In genomic region chr9:122199253-122199652, GRCm38 (mm10) we compare ENCODE assay signal across 8 mouse cellular contexts.
DNase-seq lines count a peak whose midpoint lies in the region; ATAC-seq and TF ChIP-seq lines count a peak whose summit lies in the region.

No protein-coding gene starts in this region.

- no peaks in the 10 kb centered on the region for H3K9me3 ChIP-seq in hindbrain, postnatal 0 days (ENCODE audit: low read length)
- H3K9me3 ChIP-seq in hindbrain, embryonic 13.5 days: no peaks in the 10 kb centered on the region
- H3K9me3 ChIP-seq in heart, embryonic 15.5 days (replicated peaks): no peaks in the 10 kb centered on the region

- TF ChIP-seq CTCF in hindbrain, postnatal 0 days (IDR thresholded peaks at IDR 0.05; ENCODE audit: low read depth): peak; percentile 52

- ATAC-seq in hindbrain, postnatal 0 days: no peak
- ATAC-seq in hindbrain, embryonic 13.5 days (ENCODE audit: low FRiP score): no peak
- ATAC-seq in common myeloid progenitor, adult 5-6 weeks (replicated peaks; ENCODE audit: low read depth, poor library complexity, severe bottlenecking): peak; percentile 62; the same call in 1 of the 2 replicates
- no peak; the same call in 1 of the 2 replicates for ATAC-seq in heart, embryonic 15.5 days (replicated peaks; ENCODE audit: insufficient number of reproducible peaks, insufficient read depth, low FRiP score, low read depth)

- no peak overlapping the region for H3K4me2 ChIP-seq in hindbrain, postnatal 0 days (ENCODE audit: low read depth, low read length)
- H3K4me2 ChIP-seq in hindbrain, embryonic 13.5 days: no peak overlapping the region
- no peak overlapping the region for H3K4me2 ChIP-seq in heart, embryonic 15.5 days

- no peak overlapping the region for H3K9ac ChIP-seq in hindbrain, postnatal 0 days (replicated peaks; ENCODE audit: low read length)
- no peak overlapping the region for H3K9ac ChIP-seq in hindbrain, embryonic 13.5 days
- no peak overlapping the region for H3K9ac ChIP-seq in heart, embryonic 15.5 days

- peak; percentile 23 for DNase-seq in hindbrain, postnatal 0 days (ENCODE audit: low spot score)
- DNase-seq in WW6 (ENCODE audit: low read depth, low spot score): peak; percentile 38
- peak; percentile 43 for DNase-seq in layer of hippocampus, adult 9-11 months
- DNase-seq in naive thymus-derived CD4-positive, alpha-beta T cell, adult 2 months (ENCODE audit: low read depth): peak; percentile 66
- DNase-seq in urinary bladder, postnatal 4 days (ENCODE audit: low spot score in 2 of 2): peak; percentile 64 to 68

- H3K4me1 ChIP-seq in hindbrain, postnatal 0 days (ENCODE audit: insufficient read depth, low read length): no peaks in the 10 kb centered on the region
- H3K4me1 ChIP-seq in hindbrain, embryonic 13.5 days (replicated peaks): peaks cover 19% of the 10 kb centered on the region
- H3K4me1 ChIP-seq in heart, embryonic 15.5 days (replicated peaks): peaks cover 41% of the 10 kb centered on the region

- no peaks in the 10 kb centered on the region for H3K27me3 ChIP-seq in hindbrain, postnatal 0 days (ENCODE audit: insufficient read depth, low read length)
- H3K27me3 ChIP-seq in hindbrain, embryonic 13.5 days: no peaks in the 10 kb centered on the region; the same call in 1 of the 2 replicates
- H3K27me3 ChIP-seq in heart, embryonic 15.5 days: no peaks in the 10 kb centered on the region

- no peaks in the 10 kb centered on the region; the same call in 1 of the 2 replicates for H3K36me3 ChIP-seq in hindbrain, postnatal 0 days (ENCODE audit: insufficient read depth, low read length)
- peaks cover 20% of the 10 kb centered on the region for H3K36me3 ChIP-seq in hindbrain, embryonic 13.5 days
- no peaks in the 10 kb centered on the region for H3K36me3 ChIP-seq in heart, embryonic 15.5 days

- no peak overlapping the region for H3K27ac ChIP-seq in hindbrain, postnatal 0 days
- no peak overlapping the region for H3K27ac ChIP-seq in hindbrain, embryonic 13.5 days
- 0 out of 2 replicates have a peak overlapping the region, but pooled peaks have one; percentile 13 for H3K27ac ChIP-seq in heart, embryonic 15.5 days

- H3K4me3 ChIP-seq in hindbrain, postnatal 0 days (ENCODE audit: low read length): no peak overlapping the region
- H3K4me3 ChIP-seq in hindbrain, embryonic 13.5 days: no peak overlapping the region
- no peak overlapping the region for H3K4me3 ChIP-seq in heart, embryonic 15.5 days

- WGBS in hindbrain, postnatal 0 days: 45% methylated on average over 6 of the region's 6 CpGs
- 33% methylated on average over 6 of the region's 6 CpGs for WGBS in hindbrain, embryonic 13.5 days
- WGBS in heart, embryonic 15.5 days: 32% methylated on average over 6 of the region's 6 CpGs
